Mouse (Mus musculus) MEL (cell line): ENCODE results near the gene Rad51b. TPM values are rescaled to one million over a fixed set of nuclear protein-coding genes. Genes with fewer than 3 reads are reported as not detected.

Experiments
- DNase-seq: peaks from one replicate; pipeline ENCODE4 v3.0.0; 2011; ENCODE audit warnings: low read depth, low spot score
- H3K27ac ChIP-seq: 2 replicates; pipeline ENCODE4 v1.5.1; 2012; ENCODE audit warnings: low read depth, mild to moderate bottlenecking, control low read depth, low read length, moderate library complexity; ENCODE audit not compliant: control insufficient read depth
- H3K27me3 ChIP-seq, 2 experiments: fragments of 150-350 bp in 1 of 2; sonication (generic) in 1 of 2; 2 replicates each; pipeline ENCODE4 v1.6.1; 2012; ENCODE audit warnings: low read length in 2 of 2, mild to moderate bottlenecking in 2 of 2, improper control_type of control experiment in 1 of 2, moderate library complexity in 1 of 2; ENCODE audit not compliant: insufficient read depth in 2 of 2, control insufficient read depth in 1 of 2
- H3K36me3 ChIP-seq, 2 experiments: 2 replicates each; pipeline ENCODE4 v1.6.1; 2012 to 2014; ENCODE audit warnings: low read length in 2 of 2, improper control_type of control experiment in 1 of 2, inconsistent platforms in 1 of 2, mild to moderate bottlenecking in 1 of 2; ENCODE audit not compliant: insufficient read depth in 2 of 2, control insufficient read depth in 1 of 2
- H3K4me1 ChIP-seq, 2 experiments: fragments of 150-350 bp in 1 of 2; sonication (generic) in 1 of 2; 2 replicates each; pipeline ENCODE4 v1.6.1; 2012; ENCODE audit warnings: low read length in 2 of 2, improper control_type of control experiment in 1 of 2, mild to moderate bottlenecking in 1 of 2; ENCODE audit not compliant: insufficient read depth in 2 of 2, control insufficient read depth in 1 of 2
- H3K4me3 ChIP-seq, 2 experiments: fragments of 150-350 bp in 1 of 2; sonication (generic) in 1 of 2; 2 replicates each; pipeline ENCODE4 v1.5.1; 2012; ENCODE audit warnings: low read depth in 2 of 2, low read length in 2 of 2, mild to moderate bottlenecking in 2 of 2, moderate library complexity in 2 of 2, control low read depth in 1 of 2, improper control_type of control experiment in 1 of 2; ENCODE audit not compliant: control insufficient read depth in 1 of 2, insufficient read depth in 1 of 2
- H3K79me2 ChIP-seq: 2 replicates; pipeline ENCODE4 v1.6.1; 2012; ENCODE audit warnings: mild to moderate bottlenecking, low read length, moderate library complexity; ENCODE audit not compliant: control insufficient read depth, poor library complexity, insufficient read depth
- H3K9ac ChIP-seq: 2 replicates; pipeline ENCODE4 v1.6.1; 2012; ENCODE audit warnings: low read depth, mild to moderate bottlenecking, control low read depth, low read length, moderate library complexity; ENCODE audit not compliant: control insufficient read depth, poor library complexity, severe bottlenecking
- H3K9me3 ChIP-seq: fragments of 150-350 bp; sonication (generic); replicated peaks from 2 replicates; pipeline ENCODE4 v1.6.1; 2012; ENCODE audit warnings: mild to moderate bottlenecking, low read length, improper control_type of control experiment, moderate library complexity; ENCODE audit not compliant: insufficient read depth
- BHLHE40 ChIP-seq: IDR thresholded peaks from 2 replicates; pipeline ENCODE4 v1.6.1; 2012; ENCODE audit warnings: low read depth, mild to moderate bottlenecking, inconsistent platforms, low read length, improper control_type of control experiment, borderline replicate concordance
- CHD1 ChIP-seq: IDR thresholded peaks from 2 replicates; pipeline ENCODE4 v1.6.1; 2012; ENCODE audit warnings: low read depth, mild to moderate bottlenecking, inconsistent platforms, low read length, improper control_type of control experiment
- CHD2 ChIP-seq: IDR thresholded peaks from 2 replicates; pipeline ENCODE4 v1.6.1; 2011; ENCODE audit warnings: low read length, improper control_type of control experiment
- CTCF ChIP-seq, 3 experiments: IDR thresholded peaks in 2 of 3; conservative IDR thresholded peaks in 1 of 3; 2 replicates each; pipeline ENCODE4 v1.5.1; 2011 to 2012; ENCODE audit warnings: low read length in 3 of 3, low read depth in 2 of 3, mild to moderate bottlenecking in 2 of 3, improper control_type of control experiment in 1 of 3, inconsistent platforms in 1 of 3, mixed read lengths in 1 of 3, moderate library complexity in 1 of 3; ENCODE audit not compliant: control insufficient read depth in 1 of 3, insufficient read depth in 1 of 3, poor library complexity in 1 of 3, severe bottlenecking in 1 of 3
- GABPA ChIP-seq: IDR thresholded peaks from 2 replicates; pipeline ENCODE4 v1.6.1; 2012; ENCODE audit warnings: low read depth, mild to moderate bottlenecking, inconsistent platforms, low read length, improper control_type of control experiment, moderate library complexity
- GATA1 ChIP-seq: IDR thresholded peaks from 2 replicates; pipeline ENCODE4 v1.6.1; 2011; ENCODE audit warnings: low read depth, low read length, improper control_type of control experiment
- HCFC1 ChIP-seq: IDR thresholded peaks from 2 replicates; pipeline ENCODE4 v1.6.1; 2012; ENCODE audit warnings: low read depth, mild to moderate bottlenecking, inconsistent platforms, low read length, improper control_type of control experiment, moderate library complexity
- JUND ChIP-seq: IDR thresholded peaks from 2 replicates; pipeline ENCODE4 v1.6.1; 2011; ENCODE audit warnings: low read depth, mild to moderate bottlenecking, improper control_type of control experiment, low read length
- KAT2A ChIP-seq: conservative IDR thresholded peaks from 2 replicates; pipeline ENCODE4 v1.6.1; 2012; ENCODE audit warnings: low read depth, low read length, improper control_type of control experiment, inconsistent platforms
- MAX ChIP-seq: IDR thresholded peaks from 2 replicates; pipeline ENCODE4 v1.6.1; 2011; ENCODE audit warnings: low read length, improper control_type of control experiment
- MAZ ChIP-seq: IDR thresholded peaks from 2 replicates; pipeline ENCODE4 v1.6.1; 2012; ENCODE audit warnings: low read depth, mild to moderate bottlenecking, inconsistent platforms, low read length, improper control_type of control experiment
- MEF2A ChIP-seq: IDR thresholded peaks from 2 replicates; pipeline ENCODE4 v1.6.1; 2014; ENCODE audit warnings: low read depth, mild to moderate bottlenecking, inconsistent platforms, low read length, improper control_type of control experiment; ENCODE audit not compliant: poor library complexity, insufficient replicate concordance, severe bottlenecking; ENCODE audit errors: extremely low read depth
- MXI1 ChIP-seq: IDR thresholded peaks from 2 replicates; pipeline ENCODE4 v1.6.1; 2011; ENCODE audit warnings: mild to moderate bottlenecking, low read depth, low read length, improper control_type of control experiment
- MYB ChIP-seq: IDR thresholded peaks from 2 replicates; pipeline ENCODE4 v1.6.1; 2011; ENCODE audit warnings: mild to moderate bottlenecking, low read depth, low read length, improper control_type of control experiment
- MYC ChIP-seq: IDR thresholded peaks from 2 replicates; pipeline ENCODE4 v1.6.1; 2011; ENCODE audit warnings: low read depth, mild to moderate bottlenecking, low read length, improper control_type of control experiment, moderate library complexity
- NRF1 ChIP-seq: IDR thresholded peaks from 2 replicates; pipeline ENCODE4 v1.6.1; 2014; ENCODE audit warnings: low read depth, mild to moderate bottlenecking, inconsistent platforms, low read length, improper control_type of control experiment, moderate library complexity; ENCODE audit not compliant: poor library complexity, insufficient read depth, severe bottlenecking
- POLR2A ChIP-seq, 2 experiments: IDR thresholded peaks; 2 replicates each; pipeline ENCODE4 v1.6.1; 2011 to 2012; ENCODE audit warnings: low read length in 2 of 2, mild to moderate bottlenecking in 2 of 2, control low read depth in 1 of 2, improper control_type of control experiment in 1 of 2, low read depth in 1 of 2, moderate library complexity in 1 of 2; ENCODE audit not compliant: control insufficient read depth in 1 of 2, insufficient read depth in 1 of 2, poor library complexity in 1 of 2
- POLR2AphosphoS2 ChIP-seq: IDR thresholded peaks from 2 replicates; pipeline ENCODE4 v1.6.1; 2011; ENCODE audit warnings: low read length, improper control_type of control experiment
- RAD21 ChIP-seq: IDR thresholded peaks from 2 replicates; pipeline ENCODE4 v1.6.1; 2011; ENCODE audit warnings: mild to moderate bottlenecking, low read depth, low read length, improper control_type of control experiment
- TBP ChIP-seq: IDR thresholded peaks from 2 replicates; pipeline ENCODE4 v1.8.0; 2011; ENCODE audit warnings: low read depth, low read length, improper control_type of control experiment
- TCF12 ChIP-seq: IDR thresholded peaks from 2 replicates; pipeline ENCODE4 v1.6.1; 2014; ENCODE audit warnings: low read depth, mild to moderate bottlenecking, inconsistent platforms, low read length, improper control_type of control experiment, moderate library complexity
- UBTF ChIP-seq: IDR thresholded peaks from 2 replicates; pipeline ENCODE4 v1.6.1; 2012; ENCODE audit warnings: low read depth, mild to moderate bottlenecking, inconsistent platforms, low read length, improper control_type of control experiment, moderate library complexity, borderline replicate concordance; ENCODE audit not compliant: insufficient read depth
- USF1 ChIP-seq: IDR thresholded peaks from 2 replicates; pipeline ENCODE4 v1.6.1; 2014; ENCODE audit warnings: low read depth, mild to moderate bottlenecking, inconsistent platforms, low read length, improper control_type of control experiment, moderate library complexity
- ZC3H11A ChIP-seq: IDR thresholded peaks from 2 replicates; pipeline ENCODE4 v1.6.1; 2012; ENCODE audit warnings: low read depth, mild to moderate bottlenecking, inconsistent platforms, low read length, improper control_type of control experiment
- ZMIZ1 ChIP-seq: IDR thresholded peaks from 2 replicates; pipeline ENCODE4 v1.6.1; 2012; ENCODE audit warnings: low read depth, mild to moderate bottlenecking, inconsistent platforms, low read length, improper control_type of control experiment, moderate library complexity
- polyA plus RNA-seq, 2 experiments: library from polyadenylated mRNA; stranded (reverse) in 1 of 2; unstranded in 1 of 2; fragments of >175 nt in 1 of 2; fragments of >200 nt in 1 of 2; gene quantifications; 2 replicates each; pipeline versions ENCODE4 v1.2.1 to v1.2.4; 2012; ENCODE audit warnings: low replicate concordance in 2 of 2, low read depth in 1 of 2; ENCODE audit not compliant: insufficient read length in 2 of 2, insufficient read depth in 1 of 2, missing spikeins in 1 of 2
- total RNA-seq: library from RNA; depleted of rRNA; stranded (reverse); fragments of 300-350 nt; gene quantifications from 2 replicates; pipeline ENCODE4 v1.2.3, GENCODE M21; 2012

Rad51b gene
- total and polyA plus RNA-seq, 3 experiments = 3.6 to 5.7 TPM; not detected in 1

DNA sequence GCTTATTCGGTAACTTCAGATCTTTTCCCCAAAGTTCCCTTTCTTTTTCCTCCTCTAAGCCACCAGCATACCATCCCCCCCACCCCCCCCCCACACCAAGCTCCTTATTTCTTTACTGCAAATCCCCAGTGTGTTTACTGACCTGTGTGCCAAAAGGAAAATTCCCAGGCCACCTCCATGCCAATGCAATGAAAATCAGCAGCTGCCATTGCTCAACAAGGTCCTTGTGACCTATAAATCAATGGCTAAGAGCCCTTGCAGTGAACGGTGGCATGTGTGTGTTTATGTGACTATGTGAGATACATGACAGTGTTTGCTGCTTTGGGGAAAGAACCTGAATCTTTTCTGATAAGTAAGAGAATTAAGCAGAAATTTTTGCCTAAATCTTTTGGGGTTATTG, 301.8 kb downstream of the Rad51b start:
- H3K9me3 ChIP-seq = no peaks in the 10 kb centered on the region
- H3K4me3 ChIP-seq = no peak overlapping the region
- no peaks in the 10 kb centered on the region for H3K27me3 ChIP-seq
- H3K36me3 ChIP-seq = no peaks in the 10 kb centered on the region; a peak in 1 of 4 replicates
- H3K79me2 ChIP-seq = no peaks in the 10 kb centered on the region
- H3K9ac ChIP-seq = no peak overlapping the region
- DNase-seq = no peak
- TF ChIP-seq POLR2AphosphoS2 = no peak
- TF ChIP-seq MAZ = no peak
- no peak for TF ChIP-seq CHD1
- TF ChIP-seq MEF2A = no peak
- no peak for TF ChIP-seq CTCF (IDR thresholded peaks at IDR 0.05 in 2 of 3, conservative IDR thresholded peaks at IDR 0.05 in 1 of 3; ENCODE audit: control insufficient read depth in 1 of 3, insufficient read depth in 1 of 3, low read depth in 2 of 3, low read length in 3 of 3, poor library complexity in 1 of 3, severe bottlenecking in 1 of 3)
- TF ChIP-seq CHD2 = no peak
- no peak for TF ChIP-seq GATA1
- no peak for TF ChIP-seq POLR2A (IDR thresholded peaks at IDR 0.05; ENCODE audit: control insufficient read depth in 1 of 2, insufficient read depth in 1 of 2, low read depth in 1 of 2, low read length in 2 of 2, poor library complexity in 1 of 2)
- no peak for TF ChIP-seq MAX
- TF ChIP-seq ZC3H11A = no peak
- no peak for TF ChIP-seq USF1
- TF ChIP-seq JUND = no peak
- TF ChIP-seq, all 39 proteins: peak for 0
- Histone ChIP-seq H3K27ac (no peak overlapping the region), H3K4me1 (peaks cover 0 to 3% of the 10 kb centered on the region in 2 experiments; a peak in 2 of 4 replicates)

DNA sequence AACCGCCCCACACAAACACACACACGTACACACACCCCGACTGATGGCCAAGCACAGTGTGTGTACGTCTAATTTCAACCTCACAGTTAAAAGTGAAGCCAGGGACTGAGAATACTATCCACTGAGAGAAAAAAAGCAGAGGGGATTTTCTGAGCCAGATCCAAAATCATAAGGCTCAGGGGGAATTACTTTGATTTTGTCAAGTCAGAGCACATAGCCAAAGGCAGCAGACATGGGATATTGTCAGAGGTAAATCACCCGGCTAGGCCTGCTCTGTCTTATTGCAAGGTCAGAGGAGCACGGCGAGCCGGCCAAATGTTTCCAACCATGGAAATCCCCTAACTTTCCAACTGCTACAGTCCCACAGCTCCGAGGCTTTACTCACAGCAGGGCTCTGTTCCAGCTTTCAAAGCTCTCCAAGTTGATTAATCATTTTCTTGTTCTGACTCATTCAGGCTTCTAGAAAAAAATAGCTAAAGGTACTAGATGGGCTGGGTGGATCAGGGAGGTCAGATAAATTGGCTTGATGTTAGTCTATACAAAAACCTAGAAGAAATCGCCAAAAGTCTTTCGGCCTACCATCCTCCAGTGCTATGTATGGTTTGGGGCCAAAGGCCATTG, 303.2 kb downstream of the Rad51b start:
- TF ChIP-seq ZMIZ1 = no peak
- no peak for TF ChIP-seq MYB
- no peak for TF ChIP-seq TCF12
- TF ChIP-seq GABPA = no peak
- no peak for TF ChIP-seq HCFC1
- TF ChIP-seq KAT2A = no peak
- TF ChIP-seq TBP = no peak
- TF ChIP-seq MYC = no peak
- no peak for TF ChIP-seq RAD21
- no peak for TF ChIP-seq ZC3H11A
- TF ChIP-seq POLR2AphosphoS2 = no peak
- TF ChIP-seq NRF1 = no peak
- no peak for TF ChIP-seq MXI1
- no peak for TF ChIP-seq BHLHE40
- no peak for TF ChIP-seq UBTF
- DNase-seq = no peak
- Histone ChIP-seq H3K9me3 (no peaks in the 10 kb centered on the region), H3K4me3 (no peak overlapping the region), H3K27me3 (no peaks in the 10 kb centered on the region), H3K36me3 (peaks cover 0 to 4% of the 10 kb centered on the region in 2 experiments; a peak in 2 of 4 replicates), H3K4me1 (peaks cover 0 to 13% of the 10 kb centered on the region in 2 experiments; a peak in 3 of 4 replicates), H3K27ac (no peak overlapping the region), H3K9ac (no peak overlapping the region), H3K79me2 (no peaks in the 10 kb centered on the region)
